Mouse (Mus musculus): ENCODE results near the gene 2510009E07Rik. TPM values are rescaled to one million over a fixed set of nuclear protein-coding genes. Genes with fewer than 3 reads are reported as not detected.
A peak's percentile ranks its signal among the peaks of the same experiment; 100 is the strongest.
"Not testable (repeated sequence)": the region's sequence is repeated elsewhere in the genome, so short reads cannot be mapped to it uniquely, and the experiment has no call there.

2510009E07Rik gene
- polyA plus RNA-seq, 1 experiment from 2014 or later = 6.4 TPM

GRCm38 (mm10) chr16:21687406-21687805 lies 7.1 kb downstream of the 2510009E07Rik start:
- DNase-seq (ENCODE audit: low spot score) = no peak

DNA sequence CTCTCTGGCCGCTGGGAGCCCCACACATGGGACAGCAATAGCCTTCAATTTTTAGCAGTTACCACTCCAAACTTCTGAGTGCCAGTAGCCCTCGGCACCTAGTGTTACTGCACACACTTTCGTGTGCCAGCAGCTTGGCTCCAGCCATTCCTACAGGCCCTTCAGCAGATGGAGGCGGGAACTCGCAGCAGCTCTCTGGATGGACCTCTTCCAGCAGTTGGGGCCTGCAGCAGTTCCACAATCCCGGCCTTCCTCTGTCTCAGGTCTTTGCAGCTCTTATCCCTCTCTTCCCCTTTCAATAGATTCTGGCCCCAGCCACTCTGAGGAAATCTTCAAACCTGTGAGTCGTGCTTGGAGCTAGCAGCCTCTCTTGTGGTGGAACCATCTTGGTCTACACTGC lies 17.7 kb downstream of the 2510009E07Rik start:
- no peak for DNase-seq (ENCODE audit: low spot score)

DNA sequence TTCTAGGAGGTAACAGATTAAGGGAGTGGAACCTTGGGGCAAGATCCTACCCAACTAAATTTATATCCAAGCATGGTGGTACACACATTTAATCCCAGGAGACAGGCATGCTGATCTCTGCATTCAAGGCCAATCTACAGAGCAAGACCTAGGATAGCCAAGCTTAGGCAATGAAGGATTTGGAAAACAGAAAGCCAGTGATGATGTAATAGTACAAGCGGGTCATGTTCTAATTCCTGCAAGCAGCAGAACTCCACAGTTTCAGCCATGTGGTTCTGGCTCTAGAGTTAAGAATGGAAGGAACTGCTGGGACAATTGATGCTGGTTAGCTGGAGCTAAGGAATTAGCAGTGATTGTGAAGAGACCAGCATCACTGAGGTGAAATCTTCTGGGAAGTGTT lies 20.8 kb downstream of the 2510009E07Rik start:
- not testable (repeated sequence) for DNase-seq (ENCODE audit: low spot score)

GRCm38 (mm10) chr16:21673046-21673445 lies 21.4 kb downstream of the 2510009E07Rik start:
- not testable (repeated sequence) for DNase-seq (ENCODE audit: low spot score)

GRCm38 (mm10) chr16:21671878-21672277 lies 22.6 kb downstream of the 2510009E07Rik start:
- no peak for DNase-seq (ENCODE audit: low spot score)

DNA sequence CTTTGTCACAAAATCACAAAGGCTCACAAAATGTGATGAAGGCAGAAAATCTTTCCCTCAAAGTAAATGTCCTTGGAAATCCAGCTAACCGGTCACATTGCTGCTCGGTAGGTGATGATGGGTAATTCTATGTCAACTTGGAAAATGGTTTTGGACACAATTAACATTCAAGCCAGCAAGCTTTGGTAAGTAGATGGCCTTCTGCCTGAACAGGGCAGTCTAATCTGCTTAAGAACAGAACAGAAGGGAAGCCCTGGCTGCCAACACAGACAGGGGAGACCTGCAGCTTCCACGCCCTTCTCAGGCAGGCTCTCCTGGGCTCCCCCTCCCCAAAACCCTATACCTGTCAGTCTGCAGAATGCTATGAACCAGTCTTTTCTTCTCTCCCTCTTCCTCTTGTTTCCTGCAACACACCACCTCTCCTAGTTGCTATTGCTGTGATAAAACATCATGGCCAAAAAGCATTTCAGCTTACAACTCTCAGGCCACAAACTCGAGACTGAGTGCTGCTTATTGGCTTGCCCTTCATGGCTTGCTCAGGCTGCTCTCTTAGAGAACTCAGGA lies 29.0 kb downstream of the 2510009E07Rik start:
- no peak for DNase-seq (ENCODE audit: low spot score)

DNA sequence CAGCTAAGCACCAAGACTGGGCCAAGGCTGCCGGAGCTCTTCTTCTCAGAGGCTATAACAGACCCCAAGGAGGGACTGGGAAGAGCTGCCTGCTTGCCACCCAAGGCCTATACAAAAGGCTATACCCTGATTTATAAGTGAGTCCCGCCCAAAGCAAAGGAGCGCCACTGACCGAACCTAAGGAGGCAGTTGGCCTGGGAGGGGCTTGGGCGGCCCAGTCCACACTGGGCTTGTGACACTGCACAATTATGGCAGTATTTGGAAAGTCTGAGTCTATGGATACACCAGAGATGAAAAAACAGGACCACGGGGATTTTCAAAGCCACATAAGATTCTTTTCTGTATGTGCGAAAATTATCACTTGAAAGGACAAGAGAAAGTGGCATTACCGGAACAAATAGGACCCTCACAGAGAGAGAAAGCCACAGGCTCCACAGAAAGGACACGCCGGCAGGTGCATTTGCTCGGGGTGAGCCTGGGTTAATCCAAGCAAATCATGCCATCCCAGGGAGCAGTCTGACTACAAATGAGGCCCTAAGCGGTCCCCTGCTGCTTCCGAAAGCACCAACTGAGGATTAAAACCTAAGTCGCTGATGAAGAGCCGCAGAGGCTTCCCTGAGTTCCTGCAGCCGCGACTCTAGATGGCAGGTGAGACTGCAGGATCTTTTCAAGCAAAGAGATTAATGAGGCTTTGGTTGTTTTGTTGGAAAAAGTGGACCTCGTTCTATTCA lies 29.7 kb downstream of the 2510009E07Rik start:
- DNase-seq (ENCODE audit: low spot score) = no peak

DNA sequence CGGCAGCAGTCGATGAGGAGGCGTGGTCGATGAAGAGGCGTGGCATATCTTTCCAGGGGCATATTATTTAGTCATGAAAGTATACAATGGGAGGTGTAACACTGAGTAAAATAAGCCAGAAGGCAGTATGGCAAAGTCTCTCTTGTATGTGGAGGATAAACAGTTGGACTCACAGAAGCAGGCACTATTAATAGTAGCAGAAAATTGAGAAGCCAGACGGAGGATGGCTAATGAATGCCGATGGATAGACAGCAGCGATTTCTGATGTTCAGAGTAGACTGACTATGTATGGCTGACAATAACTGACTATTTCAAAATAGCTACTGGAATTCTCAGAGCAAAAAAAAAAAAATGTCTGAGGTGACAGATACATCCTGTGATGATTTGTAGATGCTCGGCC lies 38.5 kb downstream of the 2510009E07Rik start:
- no peak for DNase-seq (ENCODE audit: low spot score)

GRCm38 (mm10) chr16:21655291-21655690 lies 39.2 kb downstream of the 2510009E07Rik start:
- DNase-seq (ENCODE audit: low spot score) = no peak

DNA sequence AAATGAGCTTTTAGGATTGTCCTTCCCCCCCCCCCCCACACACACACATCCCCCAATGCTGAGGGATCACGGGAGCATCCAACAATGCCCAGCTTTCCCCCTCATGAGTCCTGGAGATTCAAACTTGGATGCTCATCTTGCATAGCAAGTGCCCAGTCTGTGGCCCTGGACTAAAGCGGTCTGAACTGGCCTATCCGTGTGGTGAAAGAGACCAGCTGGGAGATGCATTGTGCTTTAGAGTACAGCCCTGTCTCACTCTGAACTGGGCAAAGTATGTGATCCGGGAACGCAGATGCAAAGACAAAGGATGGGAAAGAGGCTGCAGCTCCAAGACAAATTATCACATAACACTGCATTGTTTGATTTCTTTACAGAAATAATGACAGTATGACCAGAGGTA lies 40.1 kb downstream of the 2510009E07Rik start:
- DNase-seq (ENCODE audit: low spot score) = no peak

- no peak for DNase-seq (ENCODE audit: low spot score)
These were observed 41.3 kb downstream of the 2510009E07Rik start for GRCm38 (mm10) chr16:21653151-21653550.

DNA sequence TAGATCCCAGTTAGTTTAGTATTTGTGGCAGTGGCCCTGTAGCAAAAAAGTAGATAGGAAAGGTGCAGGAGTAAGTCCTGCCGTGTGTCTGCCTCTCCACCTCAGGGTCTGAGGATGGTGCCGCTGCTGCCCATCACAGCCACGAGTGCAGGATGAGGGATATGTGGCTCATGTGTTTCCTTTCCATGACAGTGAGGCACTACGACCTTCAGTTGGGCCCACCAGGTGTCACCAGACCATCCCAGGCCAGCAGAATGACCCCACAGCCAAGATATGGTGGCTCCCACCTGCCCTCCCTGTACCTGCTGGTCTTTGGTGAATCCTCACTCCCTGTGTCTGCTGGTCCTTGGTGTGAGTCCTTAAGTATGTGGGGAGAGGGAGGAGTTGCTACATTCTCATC lies 43.3 kb downstream of the 2510009E07Rik start:
- no peak for DNase-seq (ENCODE audit: low spot score)

DNA sequence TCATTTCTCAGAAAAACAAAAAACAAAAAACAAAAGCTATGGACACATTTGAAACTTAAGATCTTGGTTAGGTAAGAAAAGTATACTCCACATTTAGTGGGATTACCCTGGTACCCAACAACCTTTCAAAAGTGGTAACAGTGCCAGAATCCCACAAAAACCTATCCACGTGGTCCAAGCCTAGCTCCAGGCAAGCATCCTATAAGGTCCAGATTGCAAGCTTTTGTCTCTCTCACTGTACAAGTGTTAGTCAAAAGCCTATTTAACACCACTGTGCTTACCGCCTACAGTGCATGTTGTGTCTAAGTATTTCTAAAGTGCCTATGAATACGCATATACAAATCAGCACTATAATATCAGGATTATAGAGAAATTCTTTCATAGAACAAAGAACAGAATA lies 44.2 kb downstream of the 2510009E07Rik start:
- no peak for DNase-seq (ENCODE audit: low spot score)

GRCm38 (mm10) chr16:21648800-21649199 lies 45.7 kb downstream of the 2510009E07Rik start:
- DNase-seq (ENCODE audit: low spot score) = no peak

- no peak for DNase-seq (ENCODE audit: low spot score)
These were observed 48.0 kb downstream of the 2510009E07Rik start for GRCm38 (mm10) chr16:21646496-21646895.

DNA sequence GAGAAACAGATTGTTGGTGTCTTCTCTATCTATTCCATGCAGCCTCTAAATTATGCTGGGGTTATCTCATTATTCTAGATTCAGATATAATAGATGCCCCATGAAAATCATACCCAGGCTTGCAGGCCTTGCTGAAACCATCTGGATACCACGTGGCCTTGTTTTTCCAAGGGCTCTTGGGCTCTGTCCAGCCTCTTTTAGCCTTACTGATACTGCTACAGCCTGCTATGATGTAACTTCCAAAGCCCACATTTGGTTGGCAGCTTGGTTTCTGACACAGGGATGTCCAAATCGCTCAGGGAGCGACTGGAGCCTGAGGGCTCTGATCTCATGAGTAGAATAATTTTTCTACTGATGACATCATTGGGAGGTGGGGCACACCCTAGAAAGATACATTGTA lies 48.5 kb downstream of the 2510009E07Rik start:
- DNase-seq (ENCODE audit: low spot score) = no peak

DNA sequence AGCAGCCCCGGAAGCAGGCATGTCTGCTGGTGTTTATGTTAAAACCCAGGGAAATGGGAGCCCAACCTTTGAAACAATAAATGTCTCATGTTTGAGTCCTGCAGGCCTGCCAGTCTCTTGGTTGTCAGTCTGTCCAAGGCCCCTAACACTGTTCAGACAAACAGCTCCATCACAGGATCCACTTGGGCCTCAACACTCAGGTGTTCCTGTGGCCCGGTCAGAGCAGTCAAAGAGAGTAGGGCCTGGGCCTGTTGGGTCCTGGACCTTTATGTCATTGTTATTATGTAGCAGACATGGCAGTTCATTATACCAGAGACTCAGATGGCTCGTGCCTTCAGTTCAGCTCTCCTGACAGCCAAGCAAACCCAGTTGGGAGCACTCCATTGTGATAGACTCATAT lies 49.9 kb downstream of the 2510009E07Rik start:
- no peak for DNase-seq (ENCODE audit: low spot score)

GRCm38 (mm10) chr16:21644066-21644561 lies 50.4 kb downstream of the 2510009E07Rik start:
- DNase-seq (ENCODE audit: low spot score) = peak; percentile 42

- no peak for DNase-seq (ENCODE audit: low spot score)
These were observed 50.8 kb downstream of the 2510009E07Rik start for GRCm38 (mm10) chr16:21643621-21644041.

DNA sequence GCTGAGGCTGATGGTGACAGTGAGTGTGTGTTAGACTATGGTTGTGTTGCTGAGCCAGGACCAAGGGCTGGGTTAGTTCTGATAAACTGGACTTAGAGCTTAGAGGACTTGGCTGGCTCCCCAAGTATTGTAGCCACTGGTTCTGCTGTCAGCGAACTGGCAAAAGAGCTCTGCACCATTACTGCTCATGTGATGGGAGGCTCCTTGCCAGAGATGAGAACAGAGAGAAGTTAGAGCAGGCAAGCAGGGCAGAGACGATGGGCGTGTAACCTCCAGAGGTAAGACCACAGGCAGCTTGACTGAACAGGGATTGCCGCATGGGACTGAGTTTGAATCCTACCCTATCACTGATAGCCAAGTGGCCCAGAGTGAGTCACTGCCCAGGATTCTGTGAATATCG lies 51.6 kb downstream of the 2510009E07Rik start:
- DNase-seq (ENCODE audit: low spot score) = no peak

DNA sequence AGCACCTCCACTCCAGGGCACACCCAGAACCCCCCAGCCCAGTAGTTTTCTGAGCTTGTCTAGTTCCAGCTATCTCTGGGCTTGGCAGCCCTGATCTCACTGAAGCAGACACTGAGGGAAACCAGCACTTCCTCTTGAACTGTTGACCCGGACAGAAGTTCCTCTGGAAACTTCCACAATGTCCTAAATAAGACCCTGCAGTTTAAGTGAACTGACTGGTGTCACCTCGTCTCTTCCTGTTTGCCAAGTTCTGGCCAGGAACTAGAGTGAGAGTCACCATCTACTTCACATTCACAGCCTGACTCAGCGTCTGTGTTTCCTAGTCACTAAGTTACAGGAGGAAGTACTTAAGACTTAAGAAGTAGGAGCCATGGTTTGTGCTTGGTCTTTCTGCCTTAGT lies 52.5 kb downstream of the 2510009E07Rik start:
- peak; percentile 32 for DNase-seq (ENCODE audit: low spot score)

DNA sequence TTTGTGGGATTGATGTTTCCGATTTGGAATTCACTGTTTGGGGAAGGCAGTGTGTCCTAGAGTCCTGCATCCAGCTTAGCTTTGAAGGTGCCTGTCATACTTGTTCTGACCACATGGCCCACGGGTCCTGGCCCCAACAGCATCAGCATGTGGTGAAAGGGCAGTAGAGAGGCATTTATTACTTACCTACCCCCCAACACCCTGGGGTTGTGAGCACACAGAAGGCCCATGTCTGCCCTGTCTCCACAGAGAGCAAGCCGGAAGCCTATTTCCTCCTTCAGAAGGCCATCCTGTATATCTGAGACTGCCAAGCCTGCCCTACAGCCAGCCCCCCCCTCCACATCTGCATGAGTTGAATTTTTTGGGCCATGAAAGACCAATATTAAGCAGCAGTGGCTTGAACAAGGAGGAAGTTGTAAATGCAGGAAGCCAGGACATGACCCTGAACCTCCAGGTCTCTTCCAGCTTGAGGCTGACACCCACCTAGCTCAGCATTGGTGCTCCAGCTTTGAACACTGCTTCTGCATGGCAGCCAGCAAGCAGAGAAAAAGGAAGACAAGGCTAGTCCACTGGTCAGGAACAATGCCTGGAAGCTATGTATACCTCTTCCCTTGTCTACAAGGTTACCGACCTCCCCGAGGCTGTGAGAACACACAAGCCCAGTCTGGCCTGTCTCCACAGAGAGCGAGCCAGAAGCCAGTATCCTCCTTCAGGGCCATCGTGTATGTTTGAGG lies 53.5 kb downstream of the 2510009E07Rik start:
- DNase-seq (ENCODE audit: low spot score) = no peak

Measured in thymus, postnatal 0 days (tissue).